Mouse (Mus musculus): ENCODE data around the gene Prex1.

DNA sequence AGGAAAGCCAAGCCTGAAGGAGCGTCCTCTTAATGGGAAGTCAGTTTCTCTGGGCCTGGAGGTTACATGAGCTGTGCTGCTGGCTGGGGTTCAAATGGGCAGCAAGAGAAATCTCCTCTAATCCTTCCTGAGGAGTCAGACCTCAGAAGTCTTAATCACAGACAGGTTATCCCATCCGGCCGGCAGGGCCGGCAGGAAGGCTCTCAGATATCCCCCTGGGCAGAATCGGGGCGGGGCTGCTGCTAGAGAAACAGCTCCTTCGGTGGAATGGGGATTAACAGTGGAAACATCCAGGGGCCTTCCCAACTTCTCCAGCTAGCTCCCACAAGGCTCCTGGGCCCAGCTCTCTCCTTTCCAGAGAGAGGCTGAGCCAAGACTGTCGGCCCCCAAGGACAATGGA is 105.1 kb downstream of the Prex1 start:
- no peak for TF ChIP-seq EP300 (IDR thresholded peaks at IDR 0.05; ENCODE audit: low read depth)
- no peak for TF ChIP-seq CTCF (IDR thresholded peaks at IDR 0.05; ENCODE audit: low read depth)
